Mouse (Mus musculus) CH12.LX (cell line): ENCODE measurements around the gene Pgpep1l. TPM values are rescaled to one million over a fixed set of nuclear protein-coding genes. Genes with fewer than 3 reads are reported as not detected.

Experiments
- DNase-seq: peaks from one replicate; pipeline ENCODE4 v3.0.0-alpha.2; 2013; ENCODE audit errors: extremely low read depth
- H3K27ac ChIP-seq: 2 replicates; pipeline ENCODE4 v1.5.1; 2012; ENCODE audit warnings: low read depth, mild to moderate bottlenecking, control low read depth, moderate library complexity; ENCODE audit not compliant: insufficient read depth
- H3K27me3 ChIP-seq: replicated peaks from 2 replicates; pipeline ENCODE3; 2012; ENCODE audit warnings: inconsistent platforms
- H3K36me3 ChIP-seq, 2 experiments: replicated peaks in 1 of 2; 2 replicates each; pipeline versions ENCODE3 to v1.6.1; 2012; ENCODE audit warnings: inconsistent platforms in 1 of 2, low read length in 1 of 2, mild to moderate bottlenecking in 1 of 2, mixed read lengths in 1 of 2, moderate library complexity in 1 of 2; ENCODE audit not compliant: control insufficient read depth in 1 of 2, insufficient read depth in 1 of 2
- H3K4me1 ChIP-seq, 2 experiments: 2 replicates each; pipeline ENCODE4 v1.6.1; 2012; ENCODE audit warnings: inconsistent platforms in 1 of 2, moderate library complexity in 1 of 2; ENCODE audit not compliant: insufficient read depth in 2 of 2, control insufficient read depth in 1 of 2
- H3K4me2 ChIP-seq: 2 replicates; pipeline ENCODE4 v1.6.1; 2012; ENCODE audit warnings: low read depth, mild to moderate bottlenecking, control low read depth; ENCODE audit not compliant: poor library complexity, insufficient read depth, severe bottlenecking
- H3K4me3 ChIP-seq, 3 experiments: fragments of 150-350 bp in 1 of 3; sonication (generic) in 1 of 3; replicated peaks in 1 of 3; 2 replicates each; pipeline versions ENCODE3 to v1.5.1; 2011 to 2012; ENCODE audit warnings: low read depth in 2 of 3, low read length in 2 of 3, mild to moderate bottlenecking in 2 of 3, moderate library complexity in 2 of 3, control low read depth in 1 of 3, improper control_type of control experiment in 1 of 3, inconsistent platforms in 1 of 3, mixed read lengths in 1 of 3; ENCODE audit not compliant: poor library complexity in 1 of 3
- H3K79me2 ChIP-seq: replicated peaks from 2 replicates; pipeline ENCODE4 v1.6.1; 2012; ENCODE audit warnings: mild to moderate bottlenecking, moderate library complexity; ENCODE audit not compliant: control insufficient read depth, poor library complexity, insufficient read depth, severe bottlenecking; ENCODE audit errors: extremely low read depth
- H3K9ac ChIP-seq: 2 replicates; pipeline ENCODE4 v1.6.1; 2012; ENCODE audit warnings: low read depth, mild to moderate bottlenecking, control low read depth, moderate library complexity; ENCODE audit not compliant: insufficient read depth
- H3K9me3 ChIP-seq: replicated peaks from 2 replicates; pipeline ENCODE3; 2012; ENCODE audit warnings: low read length, inconsistent platforms, mixed read lengths
- BHLHE40 ChIP-seq: IDR thresholded peaks from 2 replicates; pipeline ENCODE4 v1.6.1; 2011; ENCODE audit warnings: mild to moderate bottlenecking, low read depth, low read length, improper control_type of control experiment
- CHD1 ChIP-seq: IDR thresholded peaks from 2 replicates; pipeline ENCODE4 v1.6.1; 2012; ENCODE audit warnings: low read depth, low read length, improper control_type of control experiment, inconsistent platforms
- CTCF ChIP-seq, 2 experiments: IDR thresholded peaks in 1 of 2; conservative IDR thresholded peaks in 1 of 2; 2 replicates each; pipeline ENCODE4 v1.5.1; 2011 to 2012; ENCODE audit warnings: low read depth in 2 of 2, low read length in 2 of 2, improper control_type of control experiment in 1 of 2, inconsistent platforms in 1 of 2, mild to moderate bottlenecking in 1 of 2, moderate library complexity in 1 of 2
- IRF4 ChIP-seq: IDR thresholded peaks from 2 replicates; pipeline ENCODE4 v1.6.1; 2014; ENCODE audit warnings: low read depth, mild to moderate bottlenecking, inconsistent platforms, low read length, improper control_type of control experiment
- JUN ChIP-seq: IDR thresholded peaks from 2 replicates; pipeline ENCODE4 v1.6.1; 2011; ENCODE audit warnings: low read depth, mild to moderate bottlenecking, low read length, improper control_type of control experiment, moderate library complexity; ENCODE audit not compliant: insufficient read depth
- JUND ChIP-seq: conservative IDR thresholded peaks from 2 replicates; pipeline ENCODE4 v1.6.1; 2011; ENCODE audit warnings: low read depth, low read length, improper control_type of control experiment
- MAFK ChIP-seq: IDR thresholded peaks from 2 replicates; pipeline ENCODE4 v1.6.1; 2011; ENCODE audit warnings: low read length, improper control_type of control experiment; ENCODE audit not compliant: insufficient replicate concordance
- MYC ChIP-seq: IDR thresholded peaks from 2 replicates; pipeline ENCODE4 v1.6.1; 2011; ENCODE audit warnings: low read depth, mild to moderate bottlenecking, improper control_type of control experiment, low read length
- NELFE ChIP-seq: IDR thresholded peaks from 2 replicates; pipeline ENCODE4 v1.6.1; 2011; ENCODE audit warnings: low read depth, low read length, improper control_type of control experiment
- NRF1 ChIP-seq: IDR thresholded peaks from 2 replicates; pipeline ENCODE4 v1.6.1; 2014; ENCODE audit warnings: low read depth, mild to moderate bottlenecking, inconsistent platforms, low read length, improper control_type of control experiment, moderate library complexity
- POLR2A ChIP-seq: IDR thresholded peaks from 2 replicates; pipeline ENCODE4 v1.6.1; 2011; ENCODE audit warnings: low read depth, mild to moderate bottlenecking, improper control_type of control experiment, low read length
- SMC3 ChIP-seq: IDR thresholded peaks from 2 replicates; pipeline ENCODE4 v1.6.1; 2011; ENCODE audit warnings: low read depth, low read length, improper control_type of control experiment
- TBP ChIP-seq: conservative IDR thresholded peaks from 2 replicates; pipeline ENCODE4 v1.6.1; 2011; ENCODE audit warnings: low read depth, low read length, improper control_type of control experiment
- TCF12 ChIP-seq: IDR thresholded peaks from 2 replicates; pipeline ENCODE4 v1.6.1; 2014; ENCODE audit warnings: low read depth, mild to moderate bottlenecking, inconsistent platforms, low read length, improper control_type of control experiment
- UBTF ChIP-seq: IDR thresholded peaks from 2 replicates; pipeline ENCODE4 v1.6.1; 2012; ENCODE audit warnings: low read depth, mild to moderate bottlenecking, inconsistent platforms, low read length, improper control_type of control experiment, moderate library complexity
- ZC3H11A ChIP-seq: IDR thresholded peaks from 2 replicates; pipeline ENCODE4 v1.6.1; 2012; ENCODE audit warnings: low read depth, mild to moderate bottlenecking, inconsistent platforms, low read length, improper control_type of control experiment
- ZKSCAN1 ChIP-seq: IDR thresholded peaks from 2 replicates; pipeline ENCODE4 v1.6.1; 2012; ENCODE audit warnings: low read depth, inconsistent platforms, low read length, improper control_type of control experiment, borderline replicate concordance
- dilution Hi-C: fragments of 300-500 bp; cut with MboI; formaldehyde crosslinking; loops from 2 replicates; pipeline ENCODE4 v1.14.3; 2020; ENCODE audit warnings: low sequenced_read_pairs; ENCODE audit not compliant: extremely low pct_unique_long_range_greater_than_20kb, extremely low pct_ligation_motif_present
- in situ Hi-C: fragments of 300-500 bp; cut with MboI; formaldehyde crosslinking; loops from 3 replicates; pipeline ENCODE4 v1.14.3; 2019; ENCODE audit warnings: low sequenced_read_pairs, low pct_ligation_motif_present, low pct_unique_long_range_greater_than_20kb, mixed read lengths
- polyA plus RNA-seq: library from polyadenylated mRNA; unstranded; fragments of >175 nt; gene quantifications from 2 replicates; pipeline ENCODE4 v1.2.1, GENCODE M21; 2012; ENCODE audit warnings: low read depth; ENCODE audit not compliant: insufficient read length
- total RNA-seq, 2 experiments: library from RNA; depleted of rRNA; stranded (reverse); fragments of 300-350 nt in 1 of 2; fragments of >200 nt in 1 of 2; gene quantifications; 2 replicates each; pipeline ENCODE4 v1.2.3; 2012 to 2014

Pgpep1l gene
- total and polyA plus RNA-seq, 3 experiments = not detected

DNA sequence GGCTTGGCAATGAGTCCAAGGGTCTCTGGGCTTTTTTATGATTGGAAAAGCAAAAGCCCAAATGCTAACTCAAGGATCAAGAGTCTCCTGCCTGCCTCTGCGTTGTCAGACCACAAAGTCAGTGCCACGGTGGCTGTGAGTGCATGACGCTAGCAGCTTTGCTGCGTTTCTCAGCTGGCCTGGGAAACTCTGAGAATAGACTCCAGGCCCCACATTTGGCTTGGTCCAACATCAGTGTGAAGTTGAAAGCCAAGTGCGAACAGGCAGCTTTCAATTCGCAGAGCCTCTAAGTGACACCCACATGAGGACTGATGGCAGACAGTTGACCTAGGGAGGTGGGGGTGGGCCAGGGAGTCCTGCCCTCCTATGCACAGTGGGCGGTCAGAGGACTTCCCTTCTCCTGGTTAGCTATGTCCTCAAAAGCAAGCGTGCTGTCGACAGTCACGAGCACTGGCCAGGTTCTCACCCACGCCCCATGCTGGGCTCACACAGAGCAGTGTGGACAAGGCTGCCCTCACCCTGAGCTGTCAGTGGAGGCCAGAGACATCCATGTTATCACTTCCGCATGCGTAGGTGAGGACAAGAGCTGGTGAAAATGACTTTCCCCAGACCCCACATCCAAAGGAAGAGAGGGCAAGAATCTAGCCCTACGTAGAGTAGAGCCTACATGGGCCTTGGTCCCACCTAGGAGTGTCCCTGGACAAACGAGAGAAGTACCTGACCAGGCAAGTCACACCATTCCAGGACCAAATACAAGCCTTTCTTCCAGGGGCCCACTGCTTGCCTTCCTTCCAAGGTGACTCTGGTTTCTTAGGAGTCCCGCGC lies 5.5 kb downstream of the Pgpep1l start:
- H3K4me2 ChIP-seq = no peak overlapping the region
- H3K9ac ChIP-seq = no peak overlapping the region
- no peak overlapping the region for H3K4me3 ChIP-seq
- dilution Hi-C loops = no loop called here
- no peaks in the 10 kb centered on the region for H3K36me3 ChIP-seq
- peaks cover 2% of the 10 kb centered on the region for H3K9me3 ChIP-seq
- H3K27me3 ChIP-seq = no peaks in the 10 kb centered on the region
- H3K4me1 ChIP-seq = peaks cover 8 to 29% of the 10 kb centered on the region in 2 experiments
- in situ Hi-C loops = no loop called here
- no peaks in the 10 kb centered on the region for H3K79me2 ChIP-seq
- TF ChIP-seq MYC (no peak), ZKSCAN1 (no peak), MAFK (no peak), UBTF (no peak), TBP (no peak), IRF4 (no peak), BHLHE40 (no peak), NELFE (no peak), CTCF (conservative IDR thresholded peaks at IDR 0.05 in 1 of 2, IDR thresholded peaks at IDR 0.05 in 1 of 2; ENCODE audit: low read depth in 2 of 2, low read length in 2 of 2) (no peak), ZC3H11A (no peak), TCF12 (no peak), SMC3 (no peak), POLR2A (no peak), JUND (no peak), CHD1 (no peak), NRF1 (no peak)
- no peak for DNase-seq
- no peak overlapping the region for H3K27ac ChIP-seq

DNA sequence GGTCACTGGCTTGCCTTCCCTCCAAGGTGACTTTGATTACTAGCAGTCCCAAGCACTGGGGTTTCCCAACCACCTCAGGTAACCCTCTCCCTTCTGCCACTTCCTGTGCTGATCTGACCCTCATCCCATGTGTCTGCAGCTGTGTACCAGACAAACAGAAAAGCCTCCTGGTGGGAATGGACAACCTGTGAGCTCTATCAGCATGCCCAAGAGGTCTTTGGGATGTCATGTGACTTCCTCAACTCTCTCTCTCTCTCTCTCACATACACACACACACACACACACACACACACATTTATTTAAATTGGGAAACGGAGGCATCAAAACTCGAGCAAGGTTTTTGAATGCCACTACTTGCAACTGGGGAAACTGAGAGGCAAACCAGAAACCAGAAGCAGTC lies 6.3 kb downstream of the Pgpep1l start:
- no peak overlapping the region for H3K4me2 ChIP-seq
- H3K4me1 ChIP-seq = peaks cover 5 to 22% of the 10 kb centered on the region in 2 experiments; a peak in 3 of 4 replicates
- in situ Hi-C loops = no loop called here
- peaks cover 2% of the 10 kb centered on the region for H3K9me3 ChIP-seq
- no peak for DNase-seq
- H3K36me3 ChIP-seq = no peaks in the 10 kb centered on the region
- TF ChIP-seq SMC3 (no peak), JUN (no peak), NRF1 (no peak)
- no peak overlapping the region for H3K9ac ChIP-seq
- no peaks in the 10 kb centered on the region for H3K79me2 ChIP-seq
- H3K27ac ChIP-seq = no peak overlapping the region
- dilution Hi-C loops = no loop called here
- H3K4me3 ChIP-seq = no peak overlapping the region
- no peaks in the 10 kb centered on the region for H3K27me3 ChIP-seq
